14 mouse cellular contexts compared by ENCODE assay signal in the genomic region with DNA sequence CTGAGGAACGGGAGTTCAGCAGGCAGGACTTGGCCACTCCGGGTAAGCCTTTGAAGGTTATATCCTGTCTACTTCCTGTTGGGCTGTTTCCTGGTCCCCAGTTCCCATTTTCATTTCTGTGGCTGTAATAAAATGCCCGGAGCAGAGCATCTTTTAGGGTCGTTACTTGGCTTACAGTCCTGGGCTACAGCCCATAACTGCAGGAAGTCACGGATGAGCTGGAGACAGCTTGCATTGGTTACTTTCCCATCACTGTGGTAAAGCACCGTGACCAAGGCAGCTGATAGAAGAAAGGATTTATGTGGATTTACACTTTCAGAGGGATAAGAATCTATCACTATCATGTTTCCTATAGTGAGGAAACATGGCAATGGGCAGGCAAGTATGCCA. TPM values are rescaled to one million over a fixed set of nuclear protein-coding genes. Genes with fewer than 3 reads are reported as not detected.
A peak's percentile ranks its signal among the peaks of the same experiment; 100 is the strongest.
DNase-seq lines count a peak whose midpoint lies in the region; ATAC-seq and TF ChIP-seq lines count a peak whose summit lies in the region.
"Had no signal": no experiment of that assay in that cellular context is flagged by ENCODE, and none has a peak within 500 bp of the region (broad histone marks: within the 10 kb centered on the region; RNA-seq: fewer than 3 reads in every experiment).

No protein-coding gene starts in this region.

- peak overlapping the region; percentile 63 for H3K27ac ChIP-seq in forebrain, embryonic 12.5 days
- H3K27ac ChIP-seq in forebrain, embryonic 11.5 days (ENCODE audit: low read depth, low read length), result no peak overlapping the region
- peak overlapping the region; percentile 72 for H3K27ac ChIP-seq in forebrain, embryonic 14.5 days (ENCODE audit: low read depth, low read length)
- peak overlapping the region; percentile 59 for H3K27ac ChIP-seq in hindbrain, postnatal 0 days
- peak overlapping the region; percentile 49; the same call in 1 of the 2 replicates for H3K27ac ChIP-seq in midbrain, embryonic 14.5 days (replicated peaks; ENCODE audit: low read depth, low read length)
- H3K27ac ChIP-seq: embryonic facial prominence, embryonic 13.5 days; heart, embryonic 15.5 days had no signal

- H3K4me1 ChIP-seq in forebrain, embryonic 12.5 days, result peaks cover 26% of the 10 kb centered on the region
- no peaks in the 10 kb centered on the region for H3K4me1 ChIP-seq in forebrain, embryonic 11.5 days (replicated peaks; ENCODE audit: control insufficient read depth, insufficient read depth, low read length)
- peaks cover 37% of the 10 kb centered on the region for H3K4me1 ChIP-seq in forebrain, embryonic 14.5 days (ENCODE audit: control insufficient read depth, insufficient read depth, low read length)
- H3K4me1 ChIP-seq in hindbrain, postnatal 0 days (ENCODE audit: insufficient read depth, low read length), result 0 out of 2 replicates have a peak, but pooled peaks cover 4% of the 10 kb centered on the region
- H3K4me1 ChIP-seq in midbrain, embryonic 14.5 days (ENCODE audit: control insufficient read depth, insufficient read depth, low read length), result peaks cover 20% of the 10 kb centered on the region

- 81% methylated on average over 6 of the region's 6 CpGs for WGBS in forebrain, embryonic 12.5 days
- WGBS in forebrain, embryonic 11.5 days, result 82% methylated on average over 6 of the region's 6 CpGs
- 75% methylated on average over 6 of the region's 6 CpGs for WGBS in forebrain, embryonic 14.5 days
- 31% methylated on average over 6 of the region's 6 CpGs for WGBS in hindbrain, postnatal 0 days
- WGBS in midbrain, embryonic 14.5 days, result 50% methylated on average over 6 of the region's 6 CpGs

- no peak overlapping the region for H3K4me2 ChIP-seq in forebrain, embryonic 12.5 days
- no peak overlapping the region for H3K4me2 ChIP-seq in forebrain, embryonic 11.5 days (ENCODE audit: low read depth, low read length, severe bottlenecking)
- no peak overlapping the region for H3K4me2 ChIP-seq in forebrain, embryonic 14.5 days (ENCODE audit: low read length)
- H3K4me2 ChIP-seq in hindbrain, postnatal 0 days (ENCODE audit: low read depth, low read length), result no peak overlapping the region
- H3K4me2 ChIP-seq in midbrain, embryonic 14.5 days (ENCODE audit: low read length), result no peak overlapping the region
- H3K4me2 ChIP-seq: embryonic facial prominence, embryonic 13.5 days; heart, embryonic 15.5 days had no signal

- no peaks in the 10 kb centered on the region for H3K27me3 ChIP-seq in forebrain, embryonic 12.5 days
- H3K27me3 ChIP-seq in forebrain, embryonic 11.5 days (ENCODE audit: control insufficient read depth, insufficient read depth, low read length), result no peaks in the 10 kb centered on the region
- no peaks in the 10 kb centered on the region for H3K27me3 ChIP-seq in forebrain, embryonic 14.5 days (replicated peaks; ENCODE audit: control insufficient read depth, insufficient read depth, low read length)
- H3K27me3 ChIP-seq in hindbrain, postnatal 0 days (ENCODE audit: insufficient read depth, low read length), result no peaks in the 10 kb centered on the region
- no peaks in the 10 kb centered on the region for H3K27me3 ChIP-seq in midbrain, embryonic 14.5 days (ENCODE audit: control insufficient read depth, insufficient read depth, low read length)
- H3K27me3 ChIP-seq: embryonic facial prominence, embryonic 13.5 days; heart, embryonic 15.5 days had no signal

- no peaks in the 10 kb centered on the region for H3K9me3 ChIP-seq in forebrain, embryonic 12.5 days
- H3K9me3 ChIP-seq in forebrain, embryonic 11.5 days (ENCODE audit: control insufficient read depth, low read length), result no peaks in the 10 kb centered on the region
- no peaks in the 10 kb centered on the region for H3K9me3 ChIP-seq in forebrain, embryonic 14.5 days (replicated peaks; ENCODE audit: control insufficient read depth, low read length)
- no peaks in the 10 kb centered on the region for H3K9me3 ChIP-seq in hindbrain, postnatal 0 days (ENCODE audit: low read length)
- H3K9me3 ChIP-seq in midbrain, embryonic 14.5 days (ENCODE audit: control insufficient read depth, low read length), result no peaks in the 10 kb centered on the region
- H3K9me3 ChIP-seq: embryonic facial prominence, embryonic 13.5 days; heart, embryonic 15.5 days had no signal

- no peak overlapping the region for H3K9ac ChIP-seq in forebrain, embryonic 12.5 days
- no peak overlapping the region for H3K9ac ChIP-seq in forebrain, embryonic 11.5 days (ENCODE audit: low read length)
- no peak overlapping the region for H3K9ac ChIP-seq in forebrain, embryonic 14.5 days (ENCODE audit: low read length)
- no peak overlapping the region for H3K9ac ChIP-seq in hindbrain, postnatal 0 days (replicated peaks; ENCODE audit: low read length)
- no peak overlapping the region for H3K9ac ChIP-seq in midbrain, embryonic 14.5 days (replicated peaks; ENCODE audit: low read length)
- H3K9ac ChIP-seq: heart, embryonic 15.5 days had no signal

- H3K36me3 ChIP-seq in forebrain, embryonic 12.5 days (replicated peaks), result no peaks in the 10 kb centered on the region
- no peaks in the 10 kb centered on the region for H3K36me3 ChIP-seq in forebrain, embryonic 11.5 days (ENCODE audit: control insufficient read depth, insufficient read depth, low read length)
- no peaks in the 10 kb centered on the region for H3K36me3 ChIP-seq in forebrain, embryonic 14.5 days (ENCODE audit: control insufficient read depth, insufficient read depth, low read length)
- no peaks in the 10 kb centered on the region for H3K36me3 ChIP-seq in hindbrain, postnatal 0 days (ENCODE audit: insufficient read depth, low read length)
- H3K36me3 ChIP-seq in midbrain, embryonic 14.5 days (ENCODE audit: control insufficient read depth, insufficient read depth, low read length), result no peaks in the 10 kb centered on the region
- H3K36me3 ChIP-seq: embryonic facial prominence, embryonic 13.5 days; heart, embryonic 15.5 days had no signal

- no peak for DNase-seq in forebrain, embryonic 11.5 days (ENCODE audit: low spot score)
- no peak for DNase-seq in forebrain, embryonic 14.5 days (ENCODE audit: low spot score)
- peak; percentile 45 for DNase-seq in hindbrain, postnatal 0 days (ENCODE audit: low spot score)
- DNase-seq in midbrain, embryonic 14.5 days, result no peak
- no peak for DNase-seq in cerebellum, postnatal 25 days
- DNase-seq in layer of hippocampus, postnatal 25 days (ENCODE audit: extremely low spot score in 1 of 2, low spot score in 1 of 2), result no peak
- DNase-seq: adrenal gland, postnatal 36 days; lung, postnatal 10 days; right cerebral cortex, adult 18-20 months; thymus, postnatal 4 days had no signal

- no peak for TF ChIP-seq CTCF in hindbrain, postnatal 0 days (IDR thresholded peaks at IDR 0.05; ENCODE audit: low read depth)

- H3K4me3 ChIP-seq in forebrain, embryonic 12.5 days (replicated peaks), result no peak overlapping the region
- no peak overlapping the region for H3K4me3 ChIP-seq in forebrain, embryonic 11.5 days (ENCODE audit: low read depth, low read length)
- H3K4me3 ChIP-seq in forebrain, embryonic 14.5 days (ENCODE audit: low read depth, low read length), result no peak overlapping the region
- H3K4me3 ChIP-seq in hindbrain, postnatal 0 days (ENCODE audit: low read length), result no peak overlapping the region
- no peak overlapping the region for H3K4me3 ChIP-seq in midbrain, embryonic 14.5 days (replicated peaks; ENCODE audit: low read depth, low read length)
- H3K4me3 ChIP-seq: embryonic facial prominence, embryonic 13.5 days; heart, embryonic 15.5 days had no signal

- ATAC-seq in forebrain, embryonic 12.5 days (ENCODE audit: low FRiP score), result no peak
- no peak for ATAC-seq in forebrain, embryonic 11.5 days (replicated peaks; ENCODE audit: low FRiP score)
- no peak for ATAC-seq in forebrain, embryonic 14.5 days
- peak; percentile 51 for ATAC-seq in hindbrain, postnatal 0 days
- ATAC-seq in midbrain, embryonic 14.5 days (ENCODE audit: low FRiP score, low TSS enrichment), result no peak; the same call in 1 of the 2 replicates
- ATAC-seq in monocyte, adult 5-6 weeks (replicated peaks; ENCODE audit: insufficient number of reproducible peaks, low FRiP score, low TSS enrichment, poor library complexity, severe bottlenecking), result no peak

RNA-seq across cellular contexts. Expression of a gene that starts 9.8 kb away (rescaled TPM):
- 9.3 and 11.3 TPM in 2 replicates for polyA plus RNA-seq in forebrain, embryonic 12.5 days (2016; fragmentation: Nextera tagmentation; extraction: Ambion mirVana)
- polyA plus RNA-seq in forebrain, embryonic 11.5 days (2014; fragmentation: Nextera tagmentation; extraction: Ambion mirVana), result 9.5 and 10.6 TPM in 2 replicates
- polyA plus RNA-seq in forebrain, embryonic 14.5 days (2014; fragmentation: Nextera tagmentation; extraction: Ambion mirVana), result 13.3 TPM in 2 replicates
- total RNA-seq in hindbrain, postnatal 0 days (2014; rRNA removed), result 6.8 and 10.8 TPM in 2 replicates
- polyA plus RNA-seq in hindbrain, postnatal 0 days (2015; fragmentation: Nextera tagmentation; extraction: Ambion mirVana), result 4.2 and 4.5 TPM in 2 replicates
- polyA plus RNA-seq in midbrain, embryonic 14.5 days (2014; fragmentation: Nextera tagmentation; extraction: Ambion mirVana), result 5.2 and 7.5 TPM in 2 replicates
- total RNA-seq in layer of hippocampus, postnatal 25 days (2021), result 1 to 10 TPM; 6.2 to 6.6 TPM
- 0.64 to 3.5 TPM (median 0.76 TPM) in 3 replicates for total RNA-seq in monocyte, adult 5-6 weeks (2017)
